Mouse (Mus musculus): Measurements from ENCODE around the gene Pak1ip1. TPM values are rescaled to one million over a fixed set of nuclear protein-coding genes. Genes with fewer than 3 reads are reported as not detected.
A peak's percentile ranks its signal among the peaks of the same experiment; 100 is the strongest.

Pak1ip1 gene
- polyA plus RNA-seq, 1 experiment: 33.4 TPM

GRCm38 (mm10) chr13:41000140-41000925, 490 bp upstream of the Pak1ip1 start:
- DNase-seq (ENCODE audit: low read depth, low spot score): no peak
- WGBS: under 1% methylated on average over 25 of the region's 25 CpGs

GRCm38 (mm10) chr13:41002001-41002400, 1.2 kb downstream of the Pak1ip1 start:
- WGBS: 84% methylated on average over 5 of the region's 5 CpGs
- no peak for DNase-seq (ENCODE audit: low read depth, low spot score)

- whole genome bisulfite sequencing: 78% methylated on average over 4 of the region's 4 CpGs
- DNase-seq (ENCODE audit: low read depth, low spot score): no peak
Observed at GRCm38 (mm10) chr13:41006244-41006643, 5.4 kb downstream of the Pak1ip1 start.

GRCm38 (mm10) chr13:41008271-41008670, 7.4 kb downstream of the Pak1ip1 start:
- no peak for DNase-seq (ENCODE audit: low read depth, low spot score)
- 91% methylated on average over 10 of the region's 10 CpGs for WGBS

- no peak for DNase-seq (ENCODE audit: low read depth, low spot score)
- WGBS: 80% methylated on average over 8 of the region's 8 CpGs
Observed at GRCm38 (mm10) chr13:41008946-41009345, 8.1 kb downstream of the Pak1ip1 start.

- peak; percentile 74 for DNase-seq (ENCODE audit: low read depth, low spot score)
- under 1% methylated on average over 43 of the region's 43 CpGs for whole genome bisulfite sequencing
Observed at GRCm38 (mm10) chr13:41015829-41016634, 15.2 kb downstream of the Pak1ip1 start, which contains the start of gene Tmem14c. Gene Tmem14c, plus strand, starts transcription at chr13:41016292.

- no peak for DNase-seq (ENCODE audit: low read depth, low spot score)
- 20% methylated on average over 12 of the region's 12 CpGs for WGBS
Observed at GRCm38 (mm10) chr13:41016797-41017405, 16.1 kb downstream of the Pak1ip1 start.

- 88% methylated on average over 4 of the region's 4 CpGs for WGBS
- no peak for DNase-seq (ENCODE audit: low read depth, low spot score)
Observed at GRCm38 (mm10) chr13:41017832-41018231, 17.0 kb downstream of the Pak1ip1 start.

GRCm38 (mm10) chr13:41018236-41018635, 17.4 kb downstream of the Pak1ip1 start:
- 94% methylated on average over 9 of the region's 9 CpGs for WGBS
- no peak for DNase-seq (ENCODE audit: low read depth, low spot score)

GRCm38 (mm10) chr13:41018756-41019591, 18.2 kb downstream of the Pak1ip1 start:
- WGBS: 88% methylated on average over 13 of the region's 13 CpGs
- DNase-seq (ENCODE audit: low read depth, low spot score): no peak

GRCm38 (mm10) chr13:41020494-41020893, 19.7 kb downstream of the Pak1ip1 start:
- no peak for DNase-seq (ENCODE audit: low read depth, low spot score)
- WGBS: 82% methylated on average over 7 of the region's 7 CpGs

GRCm38 (mm10) chr13:41021607-41022006, 20.8 kb downstream of the Pak1ip1 start:
- WGBS: 89% methylated on average over 6 of the region's 6 CpGs

GRCm38 (mm10) chr13:41022099-41022498, 21.3 kb downstream of the Pak1ip1 start:
- WGBS: 56% methylated on average over 13 of the region's 13 CpGs
- no peak for DNase-seq (ENCODE audit: low read depth, low spot score)

More at GRCm38 (mm10) chr13:41021607-41022006, 20.8 kb downstream of the Pak1ip1 start:
- DNase-seq (ENCODE audit: low read depth, low spot score): no peak

GRCm38 (mm10) chr13:41030098-41030497, 29.3 kb downstream of the Pak1ip1 start:
- DNase-seq (ENCODE audit: low read depth, low spot score): no peak
- WGBS: 75% methylated on average over 5 of the region's 5 CpGs

- no peak for DNase-seq (ENCODE audit: low read depth, low spot score)
- 90% methylated on average over 4 of the region's 4 CpGs for WGBS
Observed at GRCm38 (mm10) chr13:41042511-41042910, 41.7 kb downstream of the Pak1ip1 start.

- no peak for DNase-seq (ENCODE audit: low read depth, low spot score)
- WGBS: 85% methylated on average over 8 of the region's 8 CpGs
Observed at GRCm38 (mm10) chr13:41045901-41046300, 45.1 kb downstream of the Pak1ip1 start.

- no peak for DNase-seq (ENCODE audit: low read depth, low spot score)
- WGBS: 76% methylated on average over 6 of the region's 6 CpGs
Observed at GRCm38 (mm10) chr13:41047280-41047679, 46.5 kb downstream of the Pak1ip1 start.

- no peak for DNase-seq (ENCODE audit: low read depth, low spot score)
- WGBS: 67% methylated on average over 5 of the region's 5 CpGs
Observed at GRCm38 (mm10) chr13:41051965-41052364, 51.1 kb downstream of the Pak1ip1 start.

Measured in large intestine, adult 2 months (tissue).